Mouse (Mus musculus) stomach, embryonic 16.5 days (tissue): ENCODE measurements around the gene Slc12a4. TPM values are rescaled to one million over a fixed set of nuclear protein-coding genes. Genes with fewer than 3 reads are reported as not detected.

ENCODE experiments used
- ATAC-seq: fragments of 200-750 bp; cut with Nextera tagmentation; 2 replicates; pipeline ENCODE4 v1.8.0; 2017; ENCODE audit warnings: moderate number of reproducible peaks, moderate TSS enrichment; ENCODE audit not compliant: insufficient read depth, low FRiP score
- H3K27ac ChIP-seq: fragments of 300-500 bp; sonication (generic); 2 replicates; pipeline ENCODE4 v1.5.1; 2014; ENCODE audit warnings: low read length
- H3K27me3 ChIP-seq: fragments of 300-500 bp; sonication (generic); 2 replicates; pipeline ENCODE4 v1.6.1; 2014; ENCODE audit warnings: low read length, control low read depth, mixed read lengths; ENCODE audit not compliant: control insufficient read depth, insufficient read depth
- H3K36me3 ChIP-seq: fragments of 300-500 bp; sonication (generic); 2 replicates; pipeline ENCODE4 v1.6.1; 2014; ENCODE audit warnings: low read length; ENCODE audit not compliant: control insufficient read depth, insufficient read depth
- H3K4me1 ChIP-seq: fragments of 300-500 bp; sonication (generic); 2 replicates; pipeline ENCODE4 v1.6.1; 2014; ENCODE audit warnings: low read length, control low read depth, mixed read lengths; ENCODE audit not compliant: control insufficient read depth, insufficient read depth
- H3K4me2 ChIP-seq: fragments of 300-500 bp; sonication (generic); 2 replicates; pipeline ENCODE4 v1.6.1; 2014; ENCODE audit warnings: low read depth, low read length, mixed read lengths
- H3K4me3 ChIP-seq: fragments of 300-500 bp; sonication (generic); replicated peaks from 2 replicates; pipeline ENCODE4 v1.5.1; 2014; ENCODE audit warnings: mild to moderate bottlenecking, low read length
- H3K9ac ChIP-seq: fragments of 300-500 bp; sonication (generic); 2 replicates; pipeline ENCODE4 v1.6.1; 2014; ENCODE audit warnings: low read length
- H3K9me3 ChIP-seq: fragments of 300-500 bp; sonication (generic); replicated peaks from 2 replicates; pipeline ENCODE4 v1.6.1; 2016; ENCODE audit warnings: low read length, control low read depth; ENCODE audit not compliant: control insufficient read depth
- WGBS: fragments of 180-500 bp; shearing (Covaris S2); extraction: QIAGEN DNeasy Blood & Tissue Kit; methylation state at CpG from one replicate; pipeline ENCODE4 v1.1.7; 2014; 5-methylcytosine and 5-hydroxymethylcytosine counted together
- polyA plus RNA-seq: library from polyadenylated mRNA; unstranded; fragments of >200 nt; fragmentation: Nextera tagmentation; extraction: Ambion mirVana; gene quantifications from 2 replicates; pipeline ENCODE4 v1.2.1, GENCODE M21; 2015

Slc12a4 gene
- polyA plus RNA-seq, 1 experiment from 2014 or later, result 35.4 TPM

DNA sequence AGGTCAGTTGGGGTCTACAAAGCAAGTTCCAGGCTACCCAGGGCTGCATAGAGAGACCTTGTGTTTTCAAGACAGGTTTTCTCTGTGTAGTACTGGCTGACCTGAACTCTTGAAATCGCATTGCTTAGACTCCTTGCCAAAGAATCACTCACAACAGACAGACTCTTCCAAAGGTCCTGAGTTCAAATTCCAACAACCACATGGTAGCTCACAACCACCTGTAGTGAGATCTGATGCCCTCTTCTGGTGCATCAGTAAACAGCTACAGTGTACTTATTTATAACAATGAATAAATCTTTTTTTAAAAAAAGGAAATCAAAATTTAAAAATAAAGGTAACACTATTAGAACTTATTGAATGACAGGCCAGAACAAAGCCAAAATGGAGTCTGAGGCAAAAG lies 15.2 kb upstream of the Slc12a4 start:
- WGBS, result 93% methylated on average over 1 of the region's 1 CpGs
- no peak for ATAC-seq
- H3K36me3 ChIP-seq, result no peaks in the 10 kb centered on the region
- no peaks in the 10 kb centered on the region for H3K27me3 ChIP-seq
- H3K9me3 ChIP-seq, result no peaks in the 10 kb centered on the region
- H3K4me3 ChIP-seq, result no peak overlapping the region
- no peak overlapping the region for H3K9ac ChIP-seq
- H3K27ac ChIP-seq, result no peak overlapping the region
- no peak overlapping the region for H3K4me2 ChIP-seq
- no peaks in the 10 kb centered on the region for H3K4me1 ChIP-seq

DNA sequence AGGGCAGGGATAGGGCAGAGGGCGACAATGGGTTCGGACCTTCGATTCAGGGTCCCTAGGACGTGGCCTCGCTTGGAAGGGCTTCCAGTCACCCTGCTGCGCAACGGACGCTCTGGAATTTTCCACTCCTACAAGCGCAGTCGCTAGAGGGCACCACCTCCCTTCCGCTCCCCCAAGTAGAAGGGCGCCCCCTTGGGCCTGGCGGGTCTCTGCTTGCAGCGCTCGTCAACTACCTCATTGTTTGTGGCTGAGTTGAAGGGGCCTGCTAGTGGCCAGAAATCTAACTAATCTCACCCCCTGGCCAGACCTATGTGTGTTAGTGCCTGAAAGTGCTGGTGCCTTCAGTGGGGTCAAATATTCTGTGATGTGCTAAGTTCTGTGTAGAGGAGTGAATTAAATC lies 13.4 kb upstream of the Slc12a4 start, which contains the start of gene Dpep3:
Gene Dpep3 (minus strand): TSS at position 105 of the 400 bp plus-strand sequence.
- no peak within 1 kb of the TSS for H3K4me3 ChIP-seq
- H3K27me3 ChIP-seq, result no peaks in the 10 kb centered on the region
- H3K27ac ChIP-seq, result no peak within 1 kb of the TSS
- no peak within 1 kb of the TSS for H3K4me2 ChIP-seq
- ATAC-seq, result no peak
- H3K4me1 ChIP-seq, result no peaks in the 10 kb centered on the region
- H3K36me3 ChIP-seq, result no peaks in the 10 kb centered on the region
- 88% methylated on average over 15 of the region's 15 CpGs for WGBS
- no peak within 1 kb of the TSS for H3K9ac ChIP-seq
- H3K9me3 ChIP-seq, result no peaks in the 10 kb centered on the region

DNA sequence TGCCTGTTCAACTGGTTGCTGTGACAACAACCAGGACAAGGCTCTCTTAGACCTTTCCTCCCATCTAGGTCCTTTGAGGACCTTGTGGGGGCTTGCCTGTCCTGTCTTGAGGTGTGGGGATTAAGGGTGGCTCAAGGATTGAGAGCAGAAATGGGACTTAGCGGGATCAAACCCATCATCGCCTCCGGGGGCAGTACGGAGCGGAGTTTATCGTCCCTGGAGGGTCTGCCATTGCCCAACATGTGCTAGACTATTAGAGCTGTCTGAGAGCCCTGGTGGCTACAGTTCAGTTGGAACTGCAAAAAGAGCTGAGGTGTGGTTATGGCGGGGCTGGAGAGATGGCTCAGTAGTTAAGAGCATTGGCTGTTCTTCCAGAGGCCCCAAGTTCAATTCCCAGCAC lies 9.5 kb upstream of the Slc12a4 start:
- Histone ChIP-seq H3K4me3 (no peak overlapping the region), H3K36me3 (no peaks in the 10 kb centered on the region), H3K4me1 (no peaks in the 10 kb centered on the region), H3K27ac (no peak overlapping the region), H3K27me3 (no peaks in the 10 kb centered on the region), H3K9ac (no peak overlapping the region), H3K4me2 (no peak overlapping the region), H3K9me3 (no peaks in the 10 kb centered on the region)
- no peak for ATAC-seq
- WGBS, result 68% methylated on average over 7 of the region's 7 CpGs

DNA sequence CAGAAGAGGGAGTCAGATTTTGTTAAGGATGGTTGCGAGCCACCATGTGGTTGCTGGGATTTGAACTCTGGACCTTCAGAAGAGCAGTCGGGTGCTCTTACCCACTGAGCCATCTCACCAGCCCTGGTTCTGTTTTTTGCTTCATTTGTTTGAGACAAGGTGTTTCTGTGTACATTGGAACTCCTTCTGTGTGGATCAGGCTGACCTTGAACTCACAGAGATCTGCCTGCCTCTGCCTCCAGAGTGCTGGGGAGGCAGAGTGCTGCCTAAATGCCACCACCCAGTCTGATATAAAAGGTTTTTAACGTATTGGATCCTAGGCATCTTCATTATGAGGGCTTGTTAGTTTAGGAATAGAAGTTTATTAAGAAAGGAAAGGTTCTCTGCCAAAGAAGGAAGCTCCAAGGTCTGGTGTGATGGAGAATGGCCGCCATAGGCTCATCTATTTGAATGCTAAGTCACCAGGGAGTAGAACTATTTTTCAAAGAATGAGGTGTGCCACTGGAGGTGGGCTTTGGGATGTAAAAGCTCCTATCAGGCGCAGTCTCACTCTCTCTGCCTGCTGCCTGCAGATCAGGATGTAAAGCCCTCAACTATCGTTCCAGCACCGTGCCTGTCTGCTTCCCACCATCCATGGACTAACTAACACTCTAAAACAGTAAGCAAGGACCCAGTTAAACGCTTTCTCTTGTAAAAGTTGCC lies 5.3 kb upstream of the Slc12a4 start:
- Histone ChIP-seq H3K27me3 (no peaks in the 10 kb centered on the region), H3K4me2 (no peak overlapping the region), H3K4me3 (no peak overlapping the region), H3K27ac (no peak overlapping the region), H3K9ac (no peak overlapping the region), H3K36me3 (no peaks in the 10 kb centered on the region), H3K9me3 (no peaks in the 10 kb centered on the region), H3K4me1 (peaks cover 11% of the 10 kb centered on the region; the same call in 1 of the 2 replicates)
- no peak for ATAC-seq
- WGBS, result 79% methylated on average over 8 of the region's 8 CpGs

- 71% methylated on average over 1 of the region's 1 CpGs for WGBS
- no peak overlapping the region for H3K4me3 ChIP-seq
- no peaks in the 10 kb centered on the region for H3K9me3 ChIP-seq
- peaks cover 19% of the 10 kb centered on the region for H3K4me1 ChIP-seq
- no peak overlapping the region for H3K4me2 ChIP-seq
- H3K27ac ChIP-seq, result no peak overlapping the region
- H3K9ac ChIP-seq, result no peak overlapping the region
- ATAC-seq, result no peak
- H3K27me3 ChIP-seq, result no peaks in the 10 kb centered on the region
- no peaks in the 10 kb centered on the region for H3K36me3 ChIP-seq
These were observed 3.5 kb upstream of the Slc12a4 start for GRCm38 (mm10) chr8:105969367-105969766.

DNA sequence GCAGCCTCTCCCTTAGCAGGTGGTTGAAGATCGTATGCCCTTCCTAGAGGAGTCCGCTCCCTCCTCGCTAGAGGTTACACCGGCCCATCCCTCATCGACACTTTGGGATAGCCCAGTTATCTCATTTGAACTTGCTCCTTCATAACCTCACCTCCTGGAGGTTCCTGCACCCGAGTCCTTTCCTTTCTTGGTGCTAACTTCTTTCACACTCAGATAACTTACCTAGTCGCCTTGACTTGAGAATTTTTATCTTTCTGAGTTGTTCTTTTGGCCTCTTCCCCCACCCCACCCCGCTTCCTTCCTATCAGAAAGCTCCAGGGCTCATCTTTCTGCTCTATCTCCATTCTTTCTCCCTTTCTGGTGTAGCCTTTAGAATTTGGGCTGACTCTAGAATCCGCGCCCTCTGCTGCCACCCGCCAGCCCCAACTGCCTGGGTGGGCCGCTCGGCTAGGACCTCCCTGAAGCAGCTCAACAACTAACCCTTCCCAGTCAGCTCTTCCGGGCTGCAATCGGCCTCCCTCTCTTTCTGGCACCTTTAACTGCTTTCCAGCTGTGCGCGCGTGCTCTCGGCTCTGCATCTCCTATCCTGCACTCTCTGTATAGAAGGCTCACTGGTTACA lies 905 bp upstream of the Slc12a4 start:
- Histone ChIP-seq H3K9me3 (no peaks in the 10 kb centered on the region), H3K36me3 (no peaks in the 10 kb centered on the region), H3K27ac (peak overlapping the region; percentile 57), H3K4me2 (peak overlapping the region; percentile 70), H3K4me3 (peak overlapping the region; percentile 85), H3K9ac (peak overlapping the region; percentile 24; the same call in 1 of the 2 replicates), H3K27me3 (no peaks in the 10 kb centered on the region), H3K4me1 (peaks cover 25% of the 10 kb centered on the region)
- peak; percentile 57 for ATAC-seq
- 11% methylated on average over 19 of the region's 19 CpGs for WGBS

- peaks cover 25% of the 10 kb centered on the region for H3K4me1 ChIP-seq
- no peaks in the 10 kb centered on the region for H3K36me3 ChIP-seq
- peak overlapping the region; percentile 91 for H3K9ac ChIP-seq
- ATAC-seq, result peak; percentile 74
- peak overlapping the region; percentile 70 for H3K4me2 ChIP-seq
- no peaks in the 10 kb centered on the region for H3K9me3 ChIP-seq
- no peaks in the 10 kb centered on the region for H3K27me3 ChIP-seq
- peak overlapping the region; percentile 96 for H3K27ac ChIP-seq
- peak overlapping the region; percentile 85 for H3K4me3 ChIP-seq
- under 1% methylated on average over 40 of the region's 40 CpGs for WGBS
These were observed 512 bp downstream of the Slc12a4 start for GRCm38 (mm10) chr8:105965266-105965904.

- H3K9me3 ChIP-seq, result no peaks in the 10 kb centered on the region
- WGBS, result 52% methylated on average over 12 of the region's 12 CpGs
- no peak for ATAC-seq
- peak overlapping the region; percentile 85 for H3K4me3 ChIP-seq
- H3K9ac ChIP-seq, result peak overlapping the region; percentile 91
- H3K36me3 ChIP-seq, result no peaks in the 10 kb centered on the region
- H3K4me2 ChIP-seq, result peak overlapping the region; percentile 70
- peaks cover 30% of the 10 kb centered on the region for H3K4me1 ChIP-seq
- no peaks in the 10 kb centered on the region for H3K27me3 ChIP-seq
- peak overlapping the region; percentile 96 for H3K27ac ChIP-seq
These were observed 1.2 kb downstream of the Slc12a4 start for GRCm38 (mm10) chr8:105964506-105965265.
